Mouse (Mus musculus): ENCODE results near the gene Tubgcp4.
A peak's percentile ranks its signal among the peaks of the same experiment; 100 is the strongest.
"Not testable (repeated sequence)": the region's sequence is repeated elsewhere in the genome, so short reads cannot be mapped to it uniquely, and the experiment has no call there.

The Tubgcp4 gene

GRCm38 (mm10) chr2:121170481-121170971, at the start of gene Tubgcp4:
Gene Tubgcp4 (plus strand): TSS chr2:121170654.
- DNase-seq (ENCODE audit: low read depth, low spot score): peak; percentile 8

- DNase-seq (ENCODE audit: low read depth, low spot score): not testable (repeated sequence)
Observed at GRCm38 (mm10) chr2:121126302-121126701, 44.2 kb upstream of the Tubgcp4 start.

GRCm38 (mm10) chr2:121127536-121127935, 42.9 kb upstream of the Tubgcp4 start:
- no peak for DNase-seq (ENCODE audit: low read depth, low spot score)

- no peak for DNase-seq (ENCODE audit: low read depth, low spot score)
Observed at GRCm38 (mm10) chr2:121128865-121129620, 41.4 kb upstream of the Tubgcp4 start.

- no peak for DNase-seq (ENCODE audit: low read depth, low spot score)
Observed at GRCm38 (mm10) chr2:121132822-121133221, 37.6 kb upstream of the Tubgcp4 start.

- no peak for DNase-seq (ENCODE audit: low read depth, low spot score)
Observed at GRCm38 (mm10) chr2:121137371-121137770, 33.1 kb upstream of the Tubgcp4 start.

GRCm38 (mm10) chr2:121139266-121140017, 31.0 kb upstream of the Tubgcp4 start:
- peak; percentile 20 for DNase-seq (ENCODE audit: low read depth, low spot score)

GRCm38 (mm10) chr2:121140018-121140882, 30.2 kb upstream of the Tubgcp4 start, which contains the start of the genes Adal and Lcmt2:
Gene Adal (plus strand): TSS chr2:121140428.
Gene Lcmt2 (minus strand): TSS chr2:121140653.
- DNase-seq (ENCODE audit: low read depth, low spot score): peak; percentile 81

GRCm38 (mm10) chr2:121141216-121142035, 29.0 kb upstream of the Tubgcp4 start:
- no peak for DNase-seq (ENCODE audit: low read depth, low spot score)

GRCm38 (mm10) chr2:121142415-121142814, 28.0 kb upstream of the Tubgcp4 start:
- DNase-seq (ENCODE audit: low read depth, low spot score): no peak

- DNase-seq (ENCODE audit: low read depth, low spot score): no peak
Observed at GRCm38 (mm10) chr2:121149679-121150078, 20.8 kb upstream of the Tubgcp4 start.

- no peak for DNase-seq (ENCODE audit: low read depth, low spot score)
Observed at GRCm38 (mm10) chr2:121153100-121153499, 17.4 kb upstream of the Tubgcp4 start.

- no peak for DNase-seq (ENCODE audit: low read depth, low spot score)
Observed at GRCm38 (mm10) chr2:121169173-121169572, 1.3 kb upstream of the Tubgcp4 start.

GRCm38 (mm10) chr2:121169902-121170301, 552 bp upstream of the Tubgcp4 start:
- peak; percentile 11 for DNase-seq (ENCODE audit: low read depth, low spot score)

- peak; percentile 76 for DNase-seq (ENCODE audit: low read depth, low spot score)
Observed at GRCm38 (mm10) chr2:121170980-121171742, 707 bp downstream of the Tubgcp4 start, which contains the start of gene Zscan29. Gene Zscan29 (minus strand): TSS chr2:121171125.

- no peak for DNase-seq (ENCODE audit: low read depth, low spot score)
Observed at GRCm38 (mm10) chr2:121178828-121179479, 8.5 kb downstream of the Tubgcp4 start.

GRCm38 (mm10) chr2:121183431-121183830, 13.0 kb downstream of the Tubgcp4 start:
- DNase-seq (ENCODE audit: low read depth, low spot score): no peak

- DNase-seq (ENCODE audit: low read depth, low spot score): no peak
Observed at GRCm38 (mm10) chr2:121184142-121184541, 13.7 kb downstream of the Tubgcp4 start.

GRCm38 (mm10) chr2:121188530-121188929, 18.1 kb downstream of the Tubgcp4 start:
- DNase-seq (ENCODE audit: low read depth, low spot score): no peak
